In the genomic region with DNA sequence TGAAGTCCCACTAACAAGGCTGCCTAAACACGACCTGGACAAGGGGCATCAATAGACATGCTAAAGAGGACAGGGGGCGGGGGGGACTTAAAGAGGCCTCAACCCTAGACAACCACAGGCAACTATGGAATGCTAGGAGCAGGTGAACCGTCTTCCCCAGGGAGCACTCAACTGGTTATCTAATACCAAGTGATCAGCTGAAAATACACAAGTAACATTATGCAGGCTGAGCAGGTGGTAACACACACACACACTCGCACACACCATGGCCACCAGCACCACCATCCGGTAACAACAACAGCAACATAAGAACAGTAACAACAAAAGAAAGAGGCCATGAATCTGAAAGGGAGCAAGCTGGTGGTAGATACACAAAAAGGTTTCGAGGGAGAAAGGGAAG, we compare ENCODE assay signal across 37 mouse cellular contexts. TPM values are rescaled to one million over a fixed set of nuclear protein-coding genes. Genes with fewer than 3 reads are reported as not detected.
"Had no signal": no experiment of that assay in that cellular context is flagged by ENCODE, and none has a peak within 500 bp of the region (broad histone marks: within the 10 kb centered on the region; RNA-seq: fewer than 3 reads in every experiment).

No protein-coding gene starts in this region.

- H3K27ac ChIP-seq: gastrocnemius, adult 2 months; hindbrain, embryonic 13.5 days; hindbrain, embryonic 15.5 days; hindbrain, postnatal 0 days; kidney, embryonic 15.5 days; kidney, postnatal 0 days; limb, embryonic 13.5 days had no signal

- DNase-seq: gastrocnemius, adult 2 months; gastrocnemius, postnatal 10 days; gastrocnemius, postnatal 25 days; heart, adult 18-20 months; heart, postnatal 10 days; kidney, adult 11 months; kidney, adult 2 months; kidney, adult 9 months; kidney, postnatal 14 days; kidney, postnatal 36 days; layer of hippocampus, adult 9-11 months; layer of hippocampus, postnatal 36 days; left cerebral cortex, postnatal 4 days had no signal

- ATAC-seq: forebrain, embryonic 16.5 days; hindbrain, postnatal 0 days; intestine, embryonic 16.5 days had no signal

- H3K4me2 ChIP-seq: heart, embryonic 11.5 days; hindbrain, embryonic 13.5 days; hindbrain, embryonic 15.5 days; kidney, embryonic 15.5 days; limb, embryonic 13.5 days; limb, embryonic 15.5 days had no signal

- H3K4me3 ChIP-seq: gastrocnemius, adult 2 months; hindbrain, embryonic 13.5 days; hindbrain, embryonic 15.5 days; kidney, embryonic 15.5 days; limb, embryonic 13.5 days; limb, embryonic 15.5 days had no signal

- H3K36me3 ChIP-seq: hindbrain, embryonic 13.5 days; hindbrain, embryonic 15.5 days had no signal

- H3K9ac ChIP-seq: hindbrain, embryonic 13.5 days; hindbrain, embryonic 15.5 days; kidney, embryonic 15.5 days; limb, embryonic 13.5 days; limb, embryonic 15.5 days had no signal

- H3K27me3 ChIP-seq: kidney, embryonic 15.5 days; limb, embryonic 13.5 days; limb, embryonic 15.5 days had no signal

- H3K9me3 ChIP-seq: hindbrain, embryonic 13.5 days; hindbrain, embryonic 15.5 days; kidney, embryonic 15.5 days; limb, embryonic 13.5 days; limb, embryonic 15.5 days had no signal

RNA-seq across cellular contexts. Expression of a gene that starts 29.5 kb away (rescaled TPM):
- total RNA-seq: gastrocnemius, adult 2 months; gastrocnemius, postnatal 25 days; heart, adult 18-20 months; heart, postnatal 10 days; heart, postnatal 25 days; hematopoietic stem cell, adult 5-6 weeks; hindbrain, postnatal 0 days; layer of hippocampus, adult 18-20 months; layer of hippocampus, adult 8-10 months; layer of hippocampus, postnatal 14 days; layer of hippocampus, postnatal 36 days; left cerebral cortex, adult 18-20 months; left cerebral cortex, adult 8-10 months; left cerebral cortex, postnatal 10 days; left cerebral cortex, postnatal 25 days; left cerebral cortex, postnatal 4 days; liver, adult 2 months had no signal
- polyA plus RNA-seq: forebrain, embryonic 16.5 days; frontal cortex, adult 2 months; heart, embryonic 11.5 days; heart, embryonic 14.5 days; hindbrain, embryonic 11.5 days; hindbrain, embryonic 13.5 days; hindbrain, embryonic 15.5 days; hindbrain, postnatal 0 days; intestine, embryonic 16.5 days; kidney, adult 2 months; kidney, postnatal 0 days; large intestine, adult 2 months; limb, embryonic 13.5 days; limb, embryonic 15.5 days; liver, adult 2 months had no signal
